Mouse (Mus musculus): ENCODE results near the gene Vat1l.

GRCm38 (mm10) chr8:114220779-114221178 lies 15.4 kb downstream of the Vat1l start:
- TF ChIP-seq CTCF (IDR thresholded peaks at IDR 0.05; ENCODE audit: extremely low read depth, insufficient read length, insufficient replicate concordance, low read depth, low read length): no peak
- no peak for TF ChIP-seq POLR2A (IDR thresholded peaks at IDR 0.05; ENCODE audit: low read depth, low read length)

All from small intestine, adult 2 months (tissue).